Mouse (Mus musculus) midbrain, embryonic 14.5 days (tissue): Measurements from ENCODE around the gene Tmem129. TPM values are rescaled to one million over a fixed set of nuclear protein-coding genes. Genes with fewer than 3 reads are reported as not detected.

Source experiments
- ATAC-seq: fragments of 200-750 bp; cut with Nextera tagmentation; 2 replicates; pipeline ENCODE4 v1.8.0; 2017; ENCODE audit warnings: moderate number of reproducible peaks, moderate library complexity; ENCODE audit not compliant: low FRiP score, low TSS enrichment
- DNase-seq: peaks from one replicate; pipeline ENCODE4 v3.0.0-alpha.2; 2015
- H3K27ac ChIP-seq: fragments of 300-500 bp; sonication (generic); replicated peaks from 2 replicates; pipeline ENCODE4 v1.5.1; 2014; ENCODE audit warnings: mild to moderate bottlenecking, low read depth, low read length, moderate library complexity
- H3K27me3 ChIP-seq: fragments of 300-500 bp; sonication (generic); 2 replicates; pipeline ENCODE4 v1.6.1; 2014; ENCODE audit warnings: low read length, control low read depth, mixed read lengths; ENCODE audit not compliant: control insufficient read depth, insufficient read depth
- H3K36me3 ChIP-seq: fragments of 300-500 bp; sonication (generic); 2 replicates; pipeline ENCODE4 v1.6.1; 2014; ENCODE audit warnings: low read length, control low read depth; ENCODE audit not compliant: control insufficient read depth, insufficient read depth
- H3K4me1 ChIP-seq: fragments of 300-500 bp; sonication (generic); 2 replicates; pipeline ENCODE4 v1.6.1; 2014; ENCODE audit warnings: mild to moderate bottlenecking, antibody characterized with exemption, low read length, control low read depth; ENCODE audit not compliant: control insufficient read depth, insufficient read depth
- H3K4me2 ChIP-seq: fragments of 300-500 bp; sonication (generic); 2 replicates; pipeline ENCODE4 v1.6.1; 2014; ENCODE audit warnings: mild to moderate bottlenecking, low read length, moderate library complexity
- H3K4me3 ChIP-seq: fragments of 300-500 bp; sonication (generic); replicated peaks from 2 replicates; pipeline ENCODE4 v1.5.1; 2014; ENCODE audit warnings: low read depth, low read length
- H3K9ac ChIP-seq: fragments of 300-500 bp; sonication (generic); replicated peaks from 2 replicates; pipeline ENCODE4 v1.6.1; 2014; ENCODE audit warnings: mild to moderate bottlenecking, low read length, moderate library complexity
- H3K9me3 ChIP-seq: fragments of 300-500 bp; sonication (generic); 2 replicates; pipeline ENCODE4 v1.6.1; 2016; ENCODE audit warnings: low read length, control low read depth, mixed read lengths; ENCODE audit not compliant: control insufficient read depth
- WGBS: fragments of 180-500 bp; shearing (Covaris S2); extraction: QIAGEN DNeasy Blood & Tissue Kit; methylation state at CpG from one replicate; pipeline ENCODE4 v1.1.7; 2014; 5-methylcytosine and 5-hydroxymethylcytosine counted together
- polyA plus RNA-seq: library from polyadenylated mRNA; unstranded; fragments of >200 nt; fragmentation: Nextera tagmentation; extraction: Ambion mirVana; gene quantifications from 2 replicates; pipeline ENCODE4 v1.2.1, GENCODE M21; 2014

Tmem129 gene
- polyA plus RNA-seq, 1 experiment from 2014 or later: 31.1 TPM

- peaks cover 56% of the 10 kb centered on the region for H3K36me3 ChIP-seq
Observed at GRCm38 (mm10) chr5:33638826-33639225, 19.4 kb downstream of the Tmem129 start.

GRCm38 (mm10) chr5:33637606-33638350 is 20.4 kb downstream of the Tmem129 start:
- Histone ChIP-seq H3K27ac (no peak overlapping the region), H3K36me3 (peaks cover 45% of the 10 kb centered on the region), H3K27me3 (no peaks in the 10 kb centered on the region), H3K9ac (no peak overlapping the region), H3K4me1 (no peaks in the 10 kb centered on the region), H3K9me3 (no peaks in the 10 kb centered on the region), H3K4me2 (no peak overlapping the region), H3K4me3 (no peak overlapping the region)
- 73% methylated on average over 3 of the region's 3 CpGs for WGBS
- no peak for ATAC-seq
- no peak for DNase-seq

More at GRCm38 (mm10) chr5:33638826-33639225, 19.4 kb downstream of the Tmem129 start:
- WGBS: 80% methylated on average over 4 of the region's 4 CpGs
- Histone ChIP-seq H3K27me3 (no peaks in the 10 kb centered on the region), H3K27ac (no peak overlapping the region), H3K4me2 (no peak overlapping the region), H3K4me3 (no peak overlapping the region), H3K4me1 (no peaks in the 10 kb centered on the region), H3K9me3 (no peaks in the 10 kb centered on the region), H3K9ac (no peak overlapping the region)
- DNase-seq (no peak), ATAC-seq (no peak)

GRCm38 (mm10) chr5:33635361-33635760 is 22.9 kb downstream of the Tmem129 start:
- Histone ChIP-seq H3K4me3 (no peak overlapping the region), H3K9me3 (no peaks in the 10 kb centered on the region), H3K4me1 (peaks cover 4% of the 10 kb centered on the region; the same call in 1 of the 2 replicates), H3K27me3 (no peaks in the 10 kb centered on the region), H3K4me2 (no peak overlapping the region), H3K9ac (no peak overlapping the region), H3K36me3 (peaks cover 25% of the 10 kb centered on the region), H3K27ac (no peak overlapping the region)
- ATAC-seq (no peak), DNase-seq (no peak)
- WGBS: 92% methylated on average over 3 of the region's 3 CpGs

GRCm38 (mm10) chr5:33632526-33632925 is 25.7 kb downstream of the Tmem129 start:
- Histone ChIP-seq H3K27ac (no peak overlapping the region), H3K4me1 (peaks cover 14% of the 10 kb centered on the region), H3K36me3 (peaks cover 9% of the 10 kb centered on the region; the same call in 1 of the 2 replicates), H3K9me3 (no peaks in the 10 kb centered on the region), H3K4me2 (no peak overlapping the region), H3K9ac (no peak overlapping the region), H3K4me3 (no peak overlapping the region), H3K27me3 (no peaks in the 10 kb centered on the region)
- ATAC-seq: no peak
- WGBS: 90% methylated on average over 1 of the region's 1 CpGs
- no peak for DNase-seq

DNA sequence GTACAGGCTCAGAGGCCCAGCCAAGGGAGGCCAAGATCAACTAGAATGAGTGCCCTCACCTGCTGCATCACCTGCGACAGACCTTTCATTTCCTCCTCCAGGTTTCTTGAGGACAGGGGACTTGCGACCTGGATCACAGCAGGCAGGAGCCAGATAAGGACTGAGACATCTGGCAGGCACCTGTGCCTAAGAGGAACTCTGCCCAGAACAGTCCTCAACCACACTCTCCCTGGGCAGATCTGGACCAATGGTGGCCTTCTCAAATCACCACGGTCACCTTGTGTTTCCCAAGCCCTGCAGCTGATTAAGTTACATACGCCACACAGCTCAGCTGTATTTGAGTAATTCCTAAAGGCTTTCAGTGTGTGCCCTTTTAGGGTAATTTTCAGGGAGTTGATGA is 27.6 kb downstream of the Tmem129 start:
- Histone ChIP-seq H3K4me3 (peak overlapping the region; percentile 73), H3K4me2 (peak overlapping the region; percentile 61), H3K27me3 (no peaks in the 10 kb centered on the region), H3K27ac (no peak overlapping the region; the same call in 1 of the 2 replicates), H3K9ac (0 out of 2 replicates have a peak overlapping the region, but pooled peaks have one; percentile 62), H3K4me1 (peaks cover 14% of the 10 kb centered on the region), H3K36me3 (no peaks in the 10 kb centered on the region), H3K9me3 (no peaks in the 10 kb centered on the region)
- WGBS: 76% methylated on average over 4 of the region's 4 CpGs
- no peak for DNase-seq
- ATAC-seq: no peak

DNA sequence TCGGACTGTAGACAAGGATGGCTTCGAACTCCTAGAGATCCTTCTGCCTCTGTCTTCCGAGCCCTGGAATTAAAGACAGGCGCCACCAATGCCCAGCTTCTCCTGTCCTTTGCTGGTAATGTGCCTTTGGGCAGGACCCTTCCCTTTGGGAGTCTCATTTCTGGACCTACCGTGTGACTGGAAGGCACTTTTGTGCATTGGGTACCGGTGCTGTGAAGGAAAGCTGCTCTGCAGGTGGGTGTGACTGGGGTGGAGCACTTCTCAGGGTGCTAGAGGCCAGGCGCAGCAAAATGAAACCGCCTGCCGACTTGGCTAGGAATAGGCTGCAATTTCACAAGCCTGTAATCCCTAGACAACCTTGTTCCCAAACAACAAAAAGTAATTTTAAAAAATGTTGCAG is 28.2 kb downstream of the Tmem129 start:
- Histone ChIP-seq H3K27ac (peak overlapping the region; percentile 73), H3K36me3 (no peaks in the 10 kb centered on the region), H3K4me3 (peak overlapping the region; percentile 73), H3K4me2 (peak overlapping the region; percentile 61), H3K4me1 (peaks cover 14% of the 10 kb centered on the region), H3K9ac (peak overlapping the region; percentile 62; the same call in 1 of the 2 replicates), H3K9me3 (no peaks in the 10 kb centered on the region), H3K27me3 (no peaks in the 10 kb centered on the region)
- 8% methylated on average over 9 of the region's 9 CpGs for WGBS
- ATAC-seq (peak; percentile 10; the same call in 1 of the 2 replicates), DNase-seq (no peak)

DNA sequence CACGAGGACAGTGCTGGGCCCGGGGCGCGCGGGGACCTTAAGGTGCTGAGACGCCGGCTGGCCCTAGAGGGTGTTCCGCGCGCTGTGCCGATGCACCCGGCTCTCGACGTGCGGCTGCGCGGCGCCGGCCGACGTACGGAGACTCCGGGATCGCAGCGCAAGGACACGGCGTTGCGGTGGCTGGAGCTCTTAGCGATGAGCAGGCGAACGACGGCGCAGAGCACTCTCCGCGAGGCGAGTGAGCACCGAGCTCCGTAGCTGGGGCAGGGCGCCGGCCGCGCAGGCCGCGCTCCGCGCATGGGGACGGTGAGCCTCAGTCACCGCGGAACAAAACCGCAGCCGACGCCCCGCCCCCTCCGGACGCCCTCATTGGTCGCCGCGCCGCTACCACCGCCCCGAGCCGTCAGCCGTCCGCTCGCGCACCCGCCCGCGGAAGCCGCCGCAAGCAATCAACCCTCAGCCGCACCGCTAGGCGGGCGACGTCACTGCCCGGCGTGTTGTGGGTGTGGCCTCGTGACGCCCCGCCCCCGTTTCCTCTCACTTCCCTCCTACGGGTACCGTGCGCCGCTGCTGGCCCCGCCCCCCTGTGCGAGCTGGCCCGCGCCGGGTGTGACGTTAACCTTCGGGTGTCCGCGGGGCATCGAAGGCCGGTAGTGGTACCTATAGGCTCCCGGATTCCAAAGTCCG is 28.8 kb downstream of the Tmem129 start, which contains the start of the genes Fam53a and Gm9903:
Gene Fam53a, minus strand, starts transcription at position 335 of the 687 bp plus-strand sequence.
Gene Gm9903, plus strand, starts transcription at position 625 of the 687 bp plus-strand sequence.
- under 1% methylated on average over 98 of the region's 99 CpGs for WGBS
- H3K27ac ChIP-seq: peak within 1 kb of the TSS; percentile 83

DNA sequence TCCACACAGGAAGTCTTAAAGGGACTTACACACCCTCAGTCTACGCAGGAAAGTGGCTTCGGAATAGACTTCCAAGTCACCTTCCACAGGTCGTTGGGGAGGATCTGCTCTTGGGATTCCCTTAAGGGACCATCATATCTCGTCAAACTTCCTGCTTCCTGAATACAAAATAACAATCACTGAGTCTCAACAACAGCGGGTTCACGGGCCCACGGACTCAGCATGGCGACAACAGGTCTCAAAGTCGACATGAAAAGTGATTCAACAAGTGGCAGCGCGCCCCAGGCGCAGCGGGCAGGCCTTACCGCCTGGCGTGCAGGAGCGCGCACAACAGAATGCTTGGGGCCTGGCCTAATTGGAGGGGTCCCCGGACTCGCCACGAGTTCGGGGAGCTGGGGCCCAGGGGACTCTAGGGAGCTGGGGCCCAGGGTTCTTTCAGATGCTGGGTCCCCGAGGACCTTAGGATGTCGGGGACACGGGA is 29.4 kb downstream of the Tmem129 start:
- no peaks in the 10 kb centered on the region for H3K36me3 ChIP-seq
- no peaks in the 10 kb centered on the region for H3K9me3 ChIP-seq
- H3K4me1 ChIP-seq: peaks cover 14% of the 10 kb centered on the region
- peak overlapping the region; percentile 73 for H3K4me3 ChIP-seq
- peak overlapping the region; percentile 68 for H3K9ac ChIP-seq
- DNase-seq: peak; percentile 72
- H3K4me2 ChIP-seq: peak overlapping the region; percentile 94
- ATAC-seq: no peak; the same call in 1 of the 2 replicates
- H3K27me3 ChIP-seq: no peaks in the 10 kb centered on the region
- H3K27ac ChIP-seq: peak overlapping the region; percentile 83
- WGBS: under 1% methylated on average over 24 of the region's 24 CpGs

More for the DNA sequence above, 28.8 kb downstream of the Tmem129 start, which contains the start of the genes Fam53a and Gm9903:
- peaks cover 14% of the 10 kb centered on the region for H3K4me1 ChIP-seq
- ATAC-seq: peak; percentile 98
- H3K4me3 ChIP-seq: peak within 1 kb of the TSS; percentile 73
- peak; percentile 98 for DNase-seq
- peak within 1 kb of the TSS; percentile 94 for H3K4me2 ChIP-seq
- no peaks in the 10 kb centered on the region for H3K36me3 ChIP-seq
- H3K27me3 ChIP-seq: no peaks in the 10 kb centered on the region
- H3K9ac ChIP-seq: peak within 1 kb of the TSS; percentile 68
- no peaks in the 10 kb centered on the region for H3K9me3 ChIP-seq
